Mouse (Mus musculus) hindlimb bud, embryonic 11.5 days (tissue): ENCODE measurements around the gene Utp6.

Experiments used
- DNase-seq: peaks from one replicate; pipeline ENCODE4 v3.0.0-alpha.2; 2012; ENCODE audit warnings: low read depth, low spot score; ENCODE audit errors: extremely low spot score

Utp6 gene

GRCm38 (mm10) chr11:79962877-79963183, 640 bp upstream of the Utp6 start:
- DNase-seq, result no peak

- DNase-seq, result no peak
These were observed 655 bp downstream of the Utp6 start for GRCm38 (mm10) chr11:79961346-79962124.

GRCm38 (mm10) chr11:79947265-79947664, 14.9 kb downstream of the Utp6 start:
- no peak for DNase-seq

GRCm38 (mm10) chr11:79943601-79944000, 18.6 kb downstream of the Utp6 start:
- no peak for DNase-seq

- no peak for DNase-seq
These were observed 19.1 kb downstream of the Utp6 start for GRCm38 (mm10) chr11:79943136-79943535.

GRCm38 (mm10) chr11:79935766-79936165, 26.4 kb downstream of the Utp6 start:
- no peak for DNase-seq

GRCm38 (mm10) chr11:79922766-79923165, 39.4 kb downstream of the Utp6 start:
- DNase-seq, result no peak

GRCm38 (mm10) chr11:79922157-79922556, 40.0 kb downstream of the Utp6 start:
- DNase-seq, result no peak

GRCm38 (mm10) chr11:79920505-79921025, 41.6 kb downstream of the Utp6 start:
- DNase-seq, result no peak

- DNase-seq, result peak; percentile 83
These were observed 42.3 kb downstream of the Utp6 start for GRCm38 (mm10) chr11:79919685-79920504.

- no peak for DNase-seq
These were observed 46.4 kb downstream of the Utp6 start for GRCm38 (mm10) chr11:79915696-79916349.

- no peak for DNase-seq
These were observed 53.3 kb downstream of the Utp6 start for GRCm38 (mm10) chr11:79908600-79909483.

GRCm38 (mm10) chr11:79906920-79907319, 55.3 kb downstream of the Utp6 start:
- no peak for DNase-seq

- DNase-seq, result no peak
These were observed 59.2 kb downstream of the Utp6 start for GRCm38 (mm10) chr11:79902881-79903481.

- DNase-seq, result no peak
These were observed 61.0 kb downstream of the Utp6 start for GRCm38 (mm10) chr11:79901146-79901545.

GRCm38 (mm10) chr11:79892259-79892658, 69.9 kb downstream of the Utp6 start:
- no peak for DNase-seq

- DNase-seq, result no peak
These were observed 71.4 kb downstream of the Utp6 start for GRCm38 (mm10) chr11:79890822-79891221.

GRCm38 (mm10) chr11:79886961-79887360, 75.2 kb downstream of the Utp6 start:
- no peak for DNase-seq

GRCm38 (mm10) chr11:79886395-79886794, 75.8 kb downstream of the Utp6 start:
- no peak for DNase-seq

- DNase-seq, result no peak
These were observed 76.3 kb downstream of the Utp6 start for GRCm38 (mm10) chr11:79885713-79886393.
